Mouse (Mus musculus) hindbrain, embryonic 12.5 days (tissue): ENCODE results near the gene Fgf14. TPM values are rescaled to one million over a fixed set of nuclear protein-coding genes. Genes with fewer than 3 reads are reported as not detected.

Source experiments
- ATAC-seq: fragments of 200-750 bp; cut with Nextera tagmentation; 2 replicates; pipeline ENCODE4 v1.8.0; 2017; ENCODE audit warnings: moderate TSS enrichment; ENCODE audit not compliant: low FRiP score
- H3K27ac ChIP-seq: fragments of 300-500 bp; sonication (generic); 2 replicates; pipeline ENCODE4 v1.5.1; 2016; ENCODE audit warnings: mild to moderate bottlenecking
- H3K27me3 ChIP-seq: fragments of 300-500 bp; sonication (generic); 2 replicates; pipeline ENCODE4 v1.6.1; 2016; ENCODE audit warnings: mild to moderate bottlenecking
- H3K36me3 ChIP-seq: fragments of 300-500 bp; sonication (generic); 2 replicates; pipeline ENCODE4 v1.6.1; 2016; ENCODE audit warnings: mild to moderate bottlenecking
- H3K4me1 ChIP-seq: fragments of 300-500 bp; sonication (generic); 2 replicates; pipeline ENCODE4 v1.6.1; 2016
- H3K4me2 ChIP-seq: fragments of 300-500 bp; sonication (generic); replicated peaks from 2 replicates; pipeline ENCODE4 v1.6.1; 2016; ENCODE audit warnings: mild to moderate bottlenecking
- H3K4me3 ChIP-seq: fragments of 300-500 bp; sonication (generic); 2 replicates; pipeline ENCODE4 v1.5.1; 2016; ENCODE audit warnings: mild to moderate bottlenecking
- H3K9ac ChIP-seq: fragments of 300-500 bp; sonication (generic); 2 replicates; pipeline ENCODE4 v1.6.1; 2016; ENCODE audit warnings: mild to moderate bottlenecking, moderate library complexity
- H3K9me3 ChIP-seq: fragments of 300-500 bp; sonication (generic); replicated peaks from 2 replicates; pipeline ENCODE4 v1.6.1; 2016; ENCODE audit warnings: mild to moderate bottlenecking
- WGBS: fragments of 180-500 bp; shearing (Covaris S2); methylation state at CpG from one replicate; pipeline ENCODE4 v1.1.7; 2016; 5-methylcytosine and 5-hydroxymethylcytosine counted together
- polyA plus RNA-seq: library from polyadenylated mRNA; unstranded; fragments of >200 nt; fragmentation: Nextera tagmentation; extraction: Ambion mirVana; gene quantifications from 2 replicates; pipeline ENCODE4 v1.2.1, GENCODE M21; 2016

Gene Fgf14
- polyA plus RNA-seq, 1 experiment from 2014 or later, result 12.1 TPM

DNA sequence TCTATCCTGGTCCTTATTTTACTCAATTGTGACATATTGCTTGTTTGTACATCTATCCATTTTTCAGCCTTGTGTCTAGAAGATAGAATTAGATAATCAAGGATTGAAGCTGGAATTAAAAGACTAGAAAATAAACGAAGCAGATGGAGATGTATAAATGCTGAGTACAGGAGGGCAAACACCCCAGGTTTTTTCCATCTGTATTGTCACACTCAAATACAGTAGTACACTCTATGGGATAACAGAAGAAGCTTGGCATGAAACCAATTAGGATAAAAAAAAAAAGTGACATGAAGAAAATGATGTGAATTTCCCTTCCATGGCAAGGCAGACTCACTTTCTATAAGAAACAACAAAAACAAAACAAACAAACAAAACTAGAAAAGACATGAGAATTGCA is 429.4 kb downstream of the Fgf14 start:
- Histone ChIP-seq H3K27ac (no peak overlapping the region), H3K9ac (no peak overlapping the region), H3K4me3 (no peak overlapping the region), H3K9me3 (peaks cover 4% of the 10 kb centered on the region; the same call in 1 of the 2 replicates), H3K4me2 (no peak overlapping the region), H3K36me3 (no peaks in the 10 kb centered on the region), H3K27me3 (no peaks in the 10 kb centered on the region), H3K4me1 (no peaks in the 10 kb centered on the region)
- no peak for ATAC-seq
- WGBS, result 79% methylated on average over 1 of the region's 1 CpGs

DNA sequence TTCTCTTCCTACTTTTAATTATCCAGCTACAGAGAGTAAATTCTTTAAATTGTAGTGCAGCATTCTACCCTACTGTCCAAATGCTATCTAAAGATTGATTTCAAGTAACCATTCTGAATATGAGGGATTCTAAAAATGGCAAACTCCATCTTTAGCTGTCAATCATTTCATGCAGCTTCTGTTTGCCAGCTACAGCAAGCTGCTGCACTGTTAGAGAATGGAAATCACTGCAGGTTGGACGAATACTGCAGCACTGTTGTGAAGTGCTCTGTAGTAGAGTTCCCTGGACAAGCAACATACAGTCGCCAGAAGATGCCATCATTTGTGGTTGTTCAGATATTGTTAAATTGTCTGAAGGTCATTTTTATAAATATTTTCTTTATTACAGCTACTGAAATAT is 453.5 kb downstream of the Fgf14 start:
- 72% methylated on average over 2 of the region's 2 CpGs for WGBS
- H3K4me1 ChIP-seq, result no peaks in the 10 kb centered on the region
- no peaks in the 10 kb centered on the region for H3K36me3 ChIP-seq
- H3K27ac ChIP-seq, result no peak overlapping the region
- no peaks in the 10 kb centered on the region for H3K27me3 ChIP-seq
- H3K9ac ChIP-seq, result no peak overlapping the region
- ATAC-seq, result no peak
- no peaks in the 10 kb centered on the region for H3K9me3 ChIP-seq
- H3K4me3 ChIP-seq, result no peak overlapping the region
- H3K4me2 ChIP-seq, result no peak overlapping the region

DNA sequence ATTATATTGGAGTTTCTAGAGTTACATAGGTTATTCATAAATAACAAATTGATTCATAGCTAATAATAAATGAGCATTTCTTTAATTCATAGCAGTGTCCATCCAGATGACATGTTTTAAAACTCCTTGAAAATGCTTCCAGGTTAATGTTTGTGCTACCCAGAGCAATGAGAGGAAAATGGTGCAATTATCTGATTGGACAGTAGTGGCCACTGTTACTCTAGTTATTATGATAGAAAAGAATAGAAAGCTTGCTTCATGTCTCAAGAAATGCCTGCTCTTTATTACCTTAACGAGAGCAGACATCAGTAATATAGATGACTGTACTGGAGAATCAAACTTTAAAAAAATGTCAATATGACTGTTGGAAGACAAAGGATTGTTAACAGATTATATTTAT is 454.5 kb downstream of the Fgf14 start:
- H3K9me3 ChIP-seq, result no peaks in the 10 kb centered on the region
- H3K4me3 ChIP-seq, result no peak overlapping the region
- WGBS, result 34% methylated on average over 1 of the region's 1 CpGs
- H3K27ac ChIP-seq, result no peak overlapping the region
- no peaks in the 10 kb centered on the region for H3K36me3 ChIP-seq
- ATAC-seq, result 0 out of 2 replicates have a peak, but pooled peaks have one; percentile 48
- no peaks in the 10 kb centered on the region for H3K4me1 ChIP-seq
- H3K27me3 ChIP-seq, result no peaks in the 10 kb centered on the region
- no peak overlapping the region for H3K4me2 ChIP-seq
- no peak overlapping the region for H3K9ac ChIP-seq

DNA sequence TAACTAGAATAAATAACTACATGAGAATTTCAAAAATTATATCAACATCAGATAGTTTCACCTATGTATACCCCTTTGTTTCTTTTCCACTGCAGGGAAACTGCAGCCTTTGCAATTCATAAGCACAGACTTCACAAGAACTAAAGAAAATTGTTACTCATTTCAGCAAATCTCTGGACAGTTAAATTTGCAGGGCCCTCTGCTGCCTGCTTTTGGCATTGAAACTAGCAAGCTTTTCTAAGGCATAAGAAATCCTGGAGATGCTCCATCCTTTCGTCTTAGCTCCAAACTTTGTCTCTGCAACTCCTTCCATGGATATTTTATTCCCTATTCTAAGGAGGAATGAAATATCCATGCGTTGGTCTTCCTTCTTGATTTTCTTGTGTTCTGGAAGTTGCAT is 455.9 kb downstream of the Fgf14 start:
- Histone ChIP-seq H3K4me3 (no peak overlapping the region), H3K4me2 (no peak overlapping the region), H3K36me3 (no peaks in the 10 kb centered on the region), H3K4me1 (no peaks in the 10 kb centered on the region), H3K9me3 (no peaks in the 10 kb centered on the region), H3K27me3 (no peaks in the 10 kb centered on the region), H3K9ac (no peak overlapping the region), H3K27ac (no peak overlapping the region)
- no peak for ATAC-seq
- 74% methylated on average over 2 of the region's 2 CpGs for WGBS

DNA sequence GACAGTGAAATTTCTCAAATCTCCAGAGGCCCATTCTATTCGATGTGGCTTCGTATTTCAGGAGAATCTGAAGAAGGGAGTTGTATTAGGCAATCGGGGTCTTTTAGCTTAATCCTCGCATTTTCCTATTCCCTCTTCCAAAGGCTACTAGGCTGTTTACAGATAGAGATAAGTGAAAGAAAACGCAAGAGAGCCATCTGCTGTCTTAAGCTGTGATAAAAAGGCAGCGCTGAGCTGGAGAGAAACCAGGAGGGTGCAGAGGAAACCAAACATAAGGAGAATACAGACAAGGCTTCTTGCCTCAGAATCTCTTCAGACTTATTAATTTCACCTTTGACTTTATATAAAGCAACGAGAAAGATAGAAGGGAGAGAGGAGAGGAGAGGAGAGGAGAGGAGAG is 481.1 kb downstream of the Fgf14 start:
- Histone ChIP-seq H3K4me3 (no peak overlapping the region), H3K36me3 (no peaks in the 10 kb centered on the region), H3K27me3 (peaks cover 29% of the 10 kb centered on the region), H3K4me1 (peaks cover 14% of the 10 kb centered on the region; the same call in 1 of the 2 replicates), H3K4me2 (no peak overlapping the region), H3K27ac (no peak overlapping the region), H3K9me3 (no peaks in the 10 kb centered on the region), H3K9ac (no peak overlapping the region)
- no peak for ATAC-seq
- WGBS, result 17% methylated on average over 7 of the region's 7 CpGs

DNA sequence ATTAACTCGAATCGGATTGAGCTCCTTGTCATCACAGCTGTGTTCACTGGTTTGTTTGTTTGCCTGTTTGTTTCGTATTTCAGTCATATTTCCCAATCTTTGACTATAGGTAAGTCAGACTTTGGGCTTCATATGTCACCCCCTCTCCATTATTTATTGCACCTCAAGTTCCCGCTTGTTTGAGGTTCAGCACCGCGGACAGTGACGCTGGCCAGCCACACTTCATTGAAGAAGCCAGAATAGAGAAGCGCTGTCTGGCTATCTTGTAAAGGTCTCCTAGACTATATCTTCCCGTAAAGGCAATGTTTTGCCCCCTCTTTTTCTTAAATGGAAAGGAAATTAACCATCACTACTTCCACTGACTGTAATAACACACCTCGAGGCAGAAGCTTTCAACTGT is 481.6 kb downstream of the Fgf14 start:
- 35% methylated on average over 10 of the region's 10 CpGs for WGBS

DNA sequence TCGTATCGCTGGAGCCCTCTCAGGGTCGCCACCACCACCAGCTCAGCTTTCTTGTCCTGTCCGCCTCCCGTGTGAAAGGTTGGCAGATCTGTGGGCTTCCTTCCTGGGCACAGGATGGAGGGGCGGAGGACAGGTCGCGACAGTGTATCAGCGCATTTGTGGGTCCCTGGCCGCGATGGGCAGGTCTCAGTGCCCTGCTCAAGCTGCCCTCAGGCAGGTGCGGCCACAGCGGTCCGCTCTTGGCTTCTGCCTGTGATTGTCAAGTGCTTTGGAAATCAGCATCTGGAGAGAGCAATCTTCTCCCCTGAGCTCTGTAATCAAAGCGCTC is 484.1 kb downstream of the Fgf14 start:
- Histone ChIP-seq H3K27ac (peak overlapping the region; percentile 45; the same call in 1 of the 2 replicates), H3K4me1 (peaks cover 14% of the 10 kb centered on the region; the same call in 1 of the 2 replicates), H3K9me3 (no peaks in the 10 kb centered on the region), H3K4me2 (peak overlapping the region; percentile 70), H3K9ac (peak overlapping the region; percentile 67), H3K36me3 (no peaks in the 10 kb centered on the region), H3K27me3 (peaks cover 29% of the 10 kb centered on the region), H3K4me3 (peak overlapping the region; percentile 47)
- ATAC-seq, result peak; percentile 63
- WGBS, result 7% methylated on average over 15 of the region's 15 CpGs

More for the DNA sequence above, 481.6 kb downstream of the Fgf14 start:
- Histone ChIP-seq H3K4me3 (no peak overlapping the region), H3K9ac (no peak overlapping the region), H3K4me2 (no peak overlapping the region), H3K36me3 (no peaks in the 10 kb centered on the region), H3K4me1 (peaks cover 14% of the 10 kb centered on the region; the same call in 1 of the 2 replicates), H3K27me3 (peaks cover 29% of the 10 kb centered on the region), H3K9me3 (no peaks in the 10 kb centered on the region), H3K27ac (no peak overlapping the region)
- ATAC-seq, result no peak

DNA sequence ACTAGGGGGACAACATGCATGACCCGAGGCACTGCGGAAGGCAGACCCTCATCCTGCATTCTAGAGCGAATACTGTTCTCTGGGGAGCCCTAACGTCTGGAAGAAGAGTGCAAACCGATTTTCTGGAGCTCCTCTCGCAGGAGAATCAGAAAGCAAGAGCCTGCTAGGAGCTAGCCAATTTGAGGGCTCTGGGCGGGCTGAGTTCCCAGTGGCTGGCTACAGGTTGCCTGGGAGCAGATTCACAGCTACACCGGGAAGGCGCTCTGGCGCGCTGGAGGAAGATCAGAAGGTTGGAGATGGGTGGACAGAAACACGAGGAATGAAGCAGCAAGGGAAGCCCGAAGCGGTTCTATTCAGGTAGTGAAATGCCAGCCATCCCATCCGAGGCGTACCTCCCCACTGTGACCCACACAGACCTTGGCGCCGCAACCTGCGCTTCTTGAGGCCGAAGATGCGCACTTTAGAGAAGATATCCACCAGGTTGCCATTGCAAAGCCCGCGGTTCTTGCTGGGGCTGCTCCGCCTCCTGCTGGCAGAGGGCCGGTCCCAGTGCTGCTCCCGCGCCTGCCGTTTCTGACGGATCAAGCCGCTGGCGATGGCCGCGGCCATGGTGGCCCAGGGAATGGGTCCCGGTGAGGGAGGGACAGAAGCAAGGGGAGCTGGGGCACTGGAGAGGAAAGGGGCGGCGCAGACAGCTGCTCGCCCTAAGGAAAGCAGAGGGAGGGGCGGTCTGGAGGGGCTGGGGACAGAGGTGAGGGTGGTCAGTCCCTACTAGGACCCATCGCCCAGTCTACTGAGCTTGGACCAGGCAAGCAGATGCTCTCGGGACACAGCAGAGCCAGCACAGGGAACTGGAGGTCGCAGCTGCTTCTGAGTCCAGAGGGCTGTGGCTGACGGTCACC is 484.8 kb downstream of the Fgf14 start:
- Histone ChIP-seq H3K9ac (peak overlapping the region; percentile 67), H3K27me3 (peaks cover 29% of the 10 kb centered on the region), H3K9me3 (no peaks in the 10 kb centered on the region), H3K4me1 (peaks cover 14% of the 10 kb centered on the region; the same call in 1 of the 2 replicates), H3K36me3 (no peaks in the 10 kb centered on the region), H3K4me3 (peak overlapping the region; percentile 47), H3K4me2 (peak overlapping the region; percentile 70), H3K27ac (peak overlapping the region; percentile 45; the same call in 1 of the 2 replicates)
- peak; percentile 92 for ATAC-seq
- under 1% methylated on average over 39 of the region's 42 CpGs for WGBS

DNA sequence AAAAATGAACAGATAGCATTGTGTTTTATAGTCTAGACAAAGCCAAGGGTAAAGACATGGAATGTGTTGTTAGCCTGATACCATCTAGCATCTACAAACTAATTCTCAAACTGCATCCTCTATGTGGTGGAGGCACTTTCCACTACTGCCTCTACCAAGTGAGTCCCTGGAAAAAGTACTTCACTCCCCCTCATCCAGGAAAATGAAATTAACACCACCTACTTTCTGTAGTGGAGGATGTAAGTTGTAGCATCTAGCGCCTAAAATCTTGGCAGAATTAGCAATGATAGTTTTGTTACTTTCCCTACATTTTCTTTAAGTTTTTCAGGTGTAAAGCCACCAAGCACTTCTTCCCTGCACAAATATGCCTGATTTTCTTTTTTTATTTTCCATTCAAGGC is 496.7 kb downstream of the Fgf14 start:
- H3K27ac ChIP-seq, result no peak overlapping the region
- H3K27me3 ChIP-seq, result no peaks in the 10 kb centered on the region
- 92% methylated on average over 1 of the region's 1 CpGs for WGBS
- no peaks in the 10 kb centered on the region for H3K36me3 ChIP-seq
- H3K9me3 ChIP-seq, result no peaks in the 10 kb centered on the region
- no peak overlapping the region for H3K9ac ChIP-seq
- no peak overlapping the region for H3K4me2 ChIP-seq
- H3K4me1 ChIP-seq, result no peaks in the 10 kb centered on the region
- no peak for ATAC-seq
- H3K4me3 ChIP-seq, result no peak overlapping the region

DNA sequence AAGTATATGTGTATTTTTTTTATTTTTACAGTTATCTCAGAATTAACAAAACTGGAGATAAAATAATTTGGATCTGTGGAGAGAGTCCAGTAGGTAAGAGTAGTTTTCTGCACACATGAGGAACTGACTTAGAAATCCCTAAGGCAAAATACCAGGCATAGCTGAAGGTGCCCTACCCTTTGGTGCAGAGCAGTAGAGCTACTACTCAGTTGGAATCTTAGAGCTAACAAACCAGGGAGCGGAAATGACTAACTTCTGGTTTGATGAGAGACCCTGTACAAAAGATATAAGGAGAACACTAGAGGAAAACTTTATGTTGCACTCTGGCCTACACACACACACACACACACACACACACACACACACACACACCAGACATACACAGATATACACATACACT is 502.8 kb downstream of the Fgf14 start:
- Histone ChIP-seq H3K9me3 (no peaks in the 10 kb centered on the region), H3K27ac (no peak overlapping the region), H3K27me3 (no peaks in the 10 kb centered on the region), H3K4me2 (no peak overlapping the region), H3K4me1 (no peaks in the 10 kb centered on the region), H3K36me3 (no peaks in the 10 kb centered on the region), H3K9ac (no peak overlapping the region), H3K4me3 (no peak overlapping the region)
- ATAC-seq, result no peak
- 100% methylated on average over 1 of the region's 1 CpGs for whole genome bisulfite sequencing

DNA sequence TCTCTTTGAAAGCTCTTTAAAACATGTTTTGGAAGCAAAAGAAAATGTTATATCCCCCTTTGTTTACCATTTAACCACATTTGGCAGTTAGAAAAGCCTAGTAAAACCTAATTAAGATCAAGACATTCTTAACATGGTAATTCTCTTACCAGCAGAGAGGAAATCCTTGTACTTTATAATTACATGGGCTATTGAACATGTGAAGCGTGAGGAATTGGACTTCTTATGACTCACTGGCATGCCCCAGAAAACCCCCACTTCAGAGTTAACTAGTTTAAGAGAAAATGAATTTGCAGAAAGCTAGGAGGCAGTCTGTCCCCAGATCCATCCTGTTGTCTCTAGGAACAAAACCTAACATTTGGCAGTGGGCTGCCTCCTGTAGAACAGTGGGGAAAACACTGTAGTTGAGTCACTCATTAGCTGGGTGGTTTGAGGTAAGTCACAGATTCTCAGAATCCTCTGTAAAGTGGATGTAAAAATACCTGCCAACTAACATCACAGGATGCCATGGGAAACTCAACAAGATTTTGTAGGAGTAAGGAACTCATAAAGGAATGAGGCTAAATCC is 513.2 kb downstream of the Fgf14 start:
- no peak overlapping the region for H3K4me2 ChIP-seq
- no peaks in the 10 kb centered on the region for H3K36me3 ChIP-seq
- no peak overlapping the region for H3K4me3 ChIP-seq
- no peaks in the 10 kb centered on the region for H3K4me1 ChIP-seq
- ATAC-seq, result no peak
- no peak overlapping the region for H3K27ac ChIP-seq
- H3K27me3 ChIP-seq, result no peaks in the 10 kb centered on the region
- no peaks in the 10 kb centered on the region for H3K9me3 ChIP-seq
- no peak overlapping the region for H3K9ac ChIP-seq
- WGBS, result 61% methylated on average over 1 of the region's 1 CpGs

DNA sequence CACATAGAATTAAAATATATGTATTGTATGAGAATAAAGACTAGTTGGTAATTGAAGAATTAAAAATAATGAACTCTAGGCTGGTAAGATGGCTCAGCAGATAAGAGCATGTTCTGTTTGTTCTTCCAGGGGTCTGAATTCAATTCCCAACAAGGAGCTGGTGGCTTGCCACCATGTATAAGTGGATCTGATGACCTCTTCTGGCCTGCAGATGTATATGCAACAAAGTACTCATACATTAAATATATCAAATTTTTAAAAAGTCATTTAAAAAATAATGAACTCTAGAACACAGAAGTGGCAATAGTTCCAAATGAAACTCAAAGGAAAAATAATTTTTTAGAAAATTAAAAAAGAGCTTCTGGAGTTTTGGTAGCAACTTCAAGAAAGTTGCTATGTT is 529.5 kb downstream of the Fgf14 start:
- Histone ChIP-seq H3K36me3 (no peaks in the 10 kb centered on the region), H3K27me3 (no peaks in the 10 kb centered on the region), H3K9ac (no peak overlapping the region)

More for the DNA sequence above, 529.5 kb downstream of the Fgf14 start:
- ATAC-seq, result no peak
- Histone ChIP-seq H3K4me1 (no peaks in the 10 kb centered on the region), H3K4me3 (no peak overlapping the region), H3K9me3 (no peaks in the 10 kb centered on the region), H3K4me2 (no peak overlapping the region), H3K27ac (no peak overlapping the region)
